Mouse (Mus musculus) yolk sac, embryonic 10.5 days (tissue): Measurements from ENCODE around the gene Gabarapl2.

ENCODE experiments used
- DNase-seq: peaks from one replicate; pipeline ENCODE4 v3.0.0-alpha.2; 2017; ENCODE audit warnings: low spot score

Gabarapl2 gene

DNA sequence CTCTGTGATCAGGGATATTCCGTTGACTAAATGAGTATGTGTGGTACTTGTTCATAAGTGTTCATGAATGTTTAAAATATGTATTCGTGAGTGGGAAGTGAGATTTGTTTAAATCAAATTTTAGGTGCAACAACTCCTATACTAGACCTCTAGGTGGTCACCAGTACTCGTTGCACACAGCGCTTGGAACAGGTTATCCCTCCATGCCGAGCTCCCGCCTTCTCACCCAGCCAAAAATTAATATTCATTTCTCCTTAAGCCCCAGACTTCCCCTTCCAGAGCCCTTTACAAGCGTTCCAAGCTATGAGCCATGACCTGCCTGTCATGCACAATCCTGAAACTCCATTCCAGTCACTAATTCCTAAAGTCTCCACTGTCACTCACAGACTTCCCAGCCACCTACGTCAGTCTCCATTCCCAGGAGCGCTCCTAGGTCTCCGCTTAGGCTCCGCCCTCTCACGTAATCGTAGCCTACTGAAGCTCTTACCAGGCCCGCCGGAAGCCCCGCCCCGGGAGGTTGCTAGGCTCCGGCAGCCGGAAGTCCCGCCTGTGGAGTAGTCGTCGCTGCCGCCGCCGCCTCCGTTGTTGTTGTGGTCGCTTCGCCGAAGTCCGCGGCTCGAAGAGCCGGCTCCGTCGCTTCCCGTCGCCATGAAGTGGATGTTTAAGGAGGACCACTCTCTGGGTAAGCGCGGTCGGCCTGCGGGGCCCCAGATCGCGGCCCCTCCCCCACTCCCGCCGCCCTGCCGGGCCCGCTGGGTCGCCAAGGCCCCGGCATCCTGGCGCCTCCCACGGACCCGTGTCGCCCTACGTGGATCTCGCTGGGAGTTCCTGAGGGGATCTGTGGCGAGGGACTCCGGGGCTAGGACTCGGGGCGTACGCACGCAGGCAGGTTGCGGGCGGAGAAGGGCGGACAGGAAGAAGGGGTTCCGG, at the start of gene Gabarapl2:
Gene Gabarapl2 (plus strand): TSS at position 533 of the 930 bp plus-strand sequence.
- DNase-seq, result peak; percentile 93

DNA sequence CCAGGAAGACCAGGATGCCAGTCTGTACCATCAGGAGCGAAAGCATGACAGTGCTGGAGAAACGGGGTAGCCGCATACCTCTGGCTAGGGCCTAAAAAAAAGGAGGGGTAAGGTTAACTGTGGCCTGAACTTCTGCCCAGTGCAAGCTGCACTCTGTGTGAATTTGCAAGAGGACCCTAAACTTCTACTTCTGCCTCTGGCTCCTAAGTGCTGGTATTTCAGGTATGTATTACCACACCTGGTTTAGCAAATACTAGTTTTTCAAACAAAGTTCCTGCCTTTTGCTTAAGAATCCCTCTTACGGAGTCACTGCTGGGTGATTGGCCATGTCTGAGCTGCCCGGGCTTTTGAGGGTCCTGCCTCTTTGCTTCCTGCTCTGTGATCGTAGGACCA, 49.6 kb upstream of the Gabarapl2 start:
- no peak for DNase-seq

DNA sequence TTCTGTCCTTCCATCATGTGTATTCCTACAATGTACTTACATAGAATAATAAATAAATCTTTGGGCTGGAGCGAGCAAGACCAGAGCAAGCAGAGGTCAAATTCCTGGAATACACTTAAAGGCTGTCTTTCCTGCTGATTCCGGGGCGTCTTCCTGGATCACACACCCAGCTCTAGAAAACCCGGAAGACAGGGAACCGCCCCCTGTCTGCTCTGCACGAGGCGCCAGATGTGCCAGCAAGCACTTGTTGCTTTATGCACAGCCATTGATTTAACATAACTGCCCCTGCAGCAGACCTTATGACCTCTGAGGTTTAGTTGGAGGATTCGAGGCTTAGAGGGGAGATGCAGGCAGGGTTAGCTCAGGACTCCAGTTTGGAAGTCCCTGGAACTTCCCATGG, 48.5 kb upstream of the Gabarapl2 start:
- DNase-seq, result peak; percentile 70

DNA sequence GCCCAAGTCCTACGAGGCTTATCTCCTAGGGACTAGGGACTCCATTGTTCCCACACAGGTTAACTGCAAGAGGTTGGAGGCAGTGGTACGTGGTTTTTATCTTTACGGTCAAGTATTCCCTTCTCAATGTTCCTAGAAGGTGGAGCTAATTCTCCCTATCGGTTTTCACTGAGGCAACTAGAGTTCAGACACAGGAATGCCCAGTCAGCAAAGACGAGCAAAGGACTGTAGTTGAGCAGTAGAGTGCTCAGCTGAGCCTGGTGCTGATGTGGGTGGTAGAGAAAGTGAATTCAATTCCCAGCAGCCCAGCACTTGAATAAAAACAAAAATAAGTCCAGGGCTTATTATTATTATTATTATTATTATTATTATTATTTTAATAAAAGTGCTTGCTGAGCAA, 47.9 kb upstream of the Gabarapl2 start:
- no peak for DNase-seq

DNA sequence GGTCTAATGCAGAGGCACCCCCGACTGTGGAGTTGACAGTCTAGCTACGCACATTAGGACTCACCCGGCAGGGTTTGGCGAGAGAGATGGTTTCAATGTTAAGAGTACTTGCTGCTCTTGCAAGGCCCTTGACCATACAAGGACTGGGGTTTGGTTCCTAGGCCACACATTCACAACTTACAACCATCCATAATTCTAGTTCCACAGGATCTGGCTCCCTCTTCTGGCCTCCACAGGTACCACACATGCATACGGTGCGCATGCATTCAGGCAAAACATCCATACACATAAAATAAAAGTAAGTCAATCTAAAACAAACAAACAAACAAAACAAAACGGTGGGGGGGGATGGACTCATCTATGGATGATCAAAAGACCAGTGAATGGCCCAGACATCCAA, 45.5 kb upstream of the Gabarapl2 start:
- DNase-seq, result no peak

DNA sequence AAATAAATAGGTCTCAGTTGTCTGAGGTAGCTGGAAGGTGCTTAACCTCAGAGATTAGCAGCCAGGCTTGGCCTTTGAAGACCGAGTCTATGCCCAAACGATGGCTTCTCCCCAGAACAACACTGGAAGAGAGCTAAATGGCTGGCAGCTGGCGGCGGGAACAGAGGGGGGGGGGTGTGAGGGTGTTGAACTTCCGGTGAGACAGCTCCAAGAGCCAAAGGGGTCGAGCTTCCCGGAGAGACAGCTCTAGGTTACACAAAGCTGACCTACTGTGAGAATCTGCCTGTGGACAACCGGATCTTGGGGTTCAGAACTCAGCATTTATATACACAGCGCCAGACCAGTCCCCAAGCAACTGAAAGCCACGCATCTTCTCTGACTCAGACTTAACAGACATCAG, 41.9 kb upstream of the Gabarapl2 start:
- DNase-seq, result no peak

DNA sequence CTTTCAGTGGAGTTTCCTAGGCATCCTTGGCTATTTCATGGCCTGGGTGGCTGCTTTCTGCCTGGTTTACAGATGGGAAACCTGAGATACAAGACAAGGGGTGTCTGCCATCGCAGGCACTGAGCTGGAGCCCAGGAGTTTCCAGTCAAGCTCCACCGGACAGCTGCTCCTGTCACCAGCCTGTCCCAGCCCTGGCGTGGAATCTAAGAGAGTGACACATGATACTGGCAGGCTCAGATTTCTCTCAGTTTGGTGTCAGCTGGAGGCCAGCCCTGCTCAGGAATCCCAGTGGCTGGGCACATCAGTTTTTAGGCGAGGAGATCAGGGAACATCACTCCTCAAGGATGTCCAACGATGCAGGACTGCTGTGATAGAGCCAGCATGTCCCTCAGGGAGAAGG, 38.4 kb upstream of the Gabarapl2 start:
- no peak for DNase-seq

DNA sequence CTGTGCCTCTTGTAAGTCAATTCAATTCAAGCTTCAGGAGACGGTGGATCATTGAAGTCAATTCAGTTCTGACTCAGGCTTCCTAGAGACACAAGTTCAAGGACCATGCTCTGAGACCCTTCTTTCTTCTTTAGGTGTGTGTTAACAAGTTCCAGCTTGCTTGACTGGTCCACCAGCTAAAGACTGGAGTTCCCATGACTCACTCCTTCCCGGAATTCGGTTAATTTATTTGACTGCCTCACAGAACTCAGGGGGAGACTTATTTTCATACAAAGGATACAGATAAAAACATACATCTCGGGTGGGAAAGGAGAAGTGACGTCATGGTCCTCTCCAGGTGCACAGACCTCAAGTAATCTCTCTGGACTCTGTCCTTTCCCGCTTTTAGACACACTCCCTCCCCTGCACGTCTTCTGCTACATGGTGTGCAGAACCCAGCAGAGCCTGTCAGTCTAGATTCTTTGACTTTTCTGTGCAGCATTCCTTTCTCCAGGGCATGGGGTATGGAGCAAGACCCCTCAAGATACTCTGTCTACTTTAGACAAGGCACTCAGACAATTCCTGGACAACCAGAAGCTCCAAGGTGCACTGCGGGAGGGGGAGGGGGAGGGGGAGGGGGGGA, 34.9 kb upstream of the Gabarapl2 start:
- DNase-seq, result peak; percentile 58

DNA sequence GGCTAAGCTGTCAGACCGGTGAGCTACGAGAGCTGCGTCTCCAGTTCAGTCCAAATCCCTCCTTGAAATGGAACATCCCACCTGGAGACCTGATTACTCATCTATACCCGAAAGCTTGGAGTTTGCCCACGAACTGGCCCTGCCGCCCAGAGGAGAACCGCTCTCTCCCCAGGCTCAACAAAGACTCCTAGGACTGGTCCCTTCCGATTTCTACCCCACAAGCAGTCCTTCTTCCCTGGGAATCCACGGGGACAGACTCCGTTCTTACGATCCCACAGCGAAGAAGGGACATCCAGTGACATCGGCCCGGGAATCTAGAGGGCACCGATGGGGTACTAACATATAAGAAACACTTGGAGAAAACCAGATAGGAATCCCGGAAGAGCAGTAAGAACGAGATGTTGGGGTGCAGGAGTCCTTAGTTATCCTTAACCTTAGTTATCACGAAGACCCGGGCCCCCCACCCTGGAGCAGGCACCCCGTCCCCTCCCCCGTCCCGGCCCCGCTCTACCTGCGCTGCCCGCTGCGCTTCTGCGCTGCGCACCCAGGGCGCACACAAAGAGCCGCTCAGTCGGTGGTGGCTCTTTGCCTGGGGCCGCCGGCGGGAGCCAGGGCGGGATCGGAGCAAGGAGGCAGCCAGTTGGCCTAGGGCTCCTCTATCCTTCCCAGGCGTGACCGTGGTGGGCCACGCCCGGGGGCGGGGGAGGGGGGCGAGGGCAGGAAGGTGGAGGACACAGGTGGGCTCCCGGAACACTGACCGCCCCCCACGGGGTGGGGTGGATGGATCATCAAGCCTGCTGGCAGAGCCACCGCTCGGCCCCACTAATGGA, 30.7 kb upstream of the Gabarapl2 start, which contains the start of gene Chst5:
Gene Chst5 (minus strand): TSS at position 827 of the 830 bp plus-strand sequence.
- no peak for DNase-seq

DNA sequence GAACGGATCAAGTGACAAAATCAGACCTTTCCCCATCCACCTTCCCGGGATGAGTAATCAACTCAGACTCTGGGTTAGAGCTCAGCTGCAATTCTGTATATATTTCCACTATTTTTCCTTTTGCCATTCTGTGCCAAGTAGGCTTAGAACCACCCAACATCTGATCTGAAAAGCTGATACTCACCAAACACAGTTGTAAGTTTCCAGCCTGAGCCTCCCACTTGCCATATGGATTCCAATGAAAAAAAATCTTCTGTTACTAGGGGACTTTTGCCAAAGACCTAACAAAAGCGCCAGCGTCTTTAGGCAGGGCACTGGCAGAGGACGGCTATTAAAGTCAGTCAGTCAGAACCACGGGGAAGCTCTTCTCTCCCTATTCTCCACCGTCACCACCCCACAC, 28.9 kb upstream of the Gabarapl2 start:
- no peak for DNase-seq

DNA sequence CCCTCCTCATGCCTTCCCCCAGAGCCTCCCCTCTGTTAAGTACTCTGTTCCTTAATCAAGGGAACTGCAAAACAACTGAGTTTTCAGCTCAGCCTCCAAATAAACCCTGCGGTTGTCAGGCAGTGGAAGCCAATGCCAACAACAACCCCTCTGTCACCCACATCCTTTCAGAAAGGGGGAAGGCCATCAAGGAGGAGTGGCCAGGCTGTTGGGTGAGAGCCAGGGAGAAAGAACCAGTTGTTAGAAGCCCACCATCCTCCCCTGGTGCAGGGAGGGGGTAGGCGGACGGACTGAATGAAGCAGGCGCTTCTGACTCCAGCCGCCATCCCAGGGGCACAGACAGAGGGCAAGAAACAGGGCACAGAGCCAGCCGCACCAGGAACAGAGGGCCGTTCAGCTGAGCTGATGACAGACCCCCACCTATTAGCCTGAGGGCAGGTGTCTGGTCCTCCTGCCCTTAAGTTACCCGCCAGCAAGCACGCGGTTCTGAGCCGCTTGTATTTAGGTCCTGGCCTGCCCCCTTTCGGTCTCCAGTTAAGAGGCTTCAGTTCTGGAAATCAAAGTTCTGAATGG, 27.6 kb upstream of the Gabarapl2 start:
- no peak for DNase-seq

DNA sequence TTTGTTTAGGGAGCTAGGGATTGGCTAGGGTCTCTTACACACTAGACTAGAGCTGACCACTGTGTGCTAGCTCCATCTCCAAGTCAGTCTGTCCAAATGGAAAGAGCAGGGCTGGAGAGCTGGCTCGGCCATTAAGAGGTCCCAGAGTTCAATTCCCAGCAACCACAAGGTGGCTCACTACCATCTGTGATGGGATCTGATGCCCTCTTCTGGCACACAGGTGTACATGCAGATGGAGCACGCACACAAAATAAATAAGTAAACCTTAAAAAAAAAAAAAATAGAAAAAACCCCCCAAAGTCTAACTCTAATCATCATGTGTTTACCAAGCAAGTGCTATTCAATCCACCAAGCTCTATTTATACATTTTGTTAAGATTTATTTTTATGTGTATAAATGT, 20.8 kb upstream of the Gabarapl2 start:
- no peak for DNase-seq

DNA sequence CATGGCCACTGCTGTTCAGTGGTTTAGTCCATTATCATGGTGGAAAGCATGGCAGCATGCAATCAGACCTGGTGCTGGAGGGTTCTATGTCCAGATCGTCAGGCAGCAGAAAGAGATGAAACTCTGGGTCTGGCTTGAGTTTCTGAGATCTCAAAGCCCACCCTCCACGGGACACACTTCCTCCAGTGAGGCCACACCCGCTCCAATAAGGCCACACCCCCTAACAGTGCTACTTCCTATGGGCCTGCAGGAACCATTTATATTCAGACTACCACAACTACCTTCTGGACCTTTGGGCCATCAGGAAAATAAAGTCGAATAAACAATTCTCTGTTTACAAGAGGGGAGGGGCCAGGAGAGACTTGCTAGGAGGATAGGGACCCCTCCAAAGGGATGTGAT, 19.5 kb upstream of the Gabarapl2 start:
- DNase-seq, result no peak

DNA sequence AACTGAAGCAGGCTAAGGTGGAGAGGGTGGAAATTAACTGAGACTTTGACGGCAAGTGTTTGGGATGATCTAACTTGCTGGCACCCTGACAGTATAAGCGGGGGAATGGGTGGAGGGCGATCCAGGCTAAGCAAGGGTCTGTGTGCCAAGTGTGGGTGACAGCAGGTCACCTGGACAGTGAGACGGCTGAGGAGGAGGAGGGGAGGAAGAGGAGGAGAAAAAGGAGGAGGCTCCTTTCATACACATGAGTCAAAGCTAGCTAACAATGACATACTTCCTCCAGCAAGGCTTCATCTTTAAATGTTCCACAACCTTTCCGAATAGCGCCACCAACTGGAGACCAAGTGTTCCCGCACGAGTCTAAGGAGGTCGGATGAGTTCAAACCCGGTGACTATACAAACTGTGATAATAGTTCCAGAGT, 17.1 kb upstream of the Gabarapl2 start:
- DNase-seq, result peak; percentile 50

DNA sequence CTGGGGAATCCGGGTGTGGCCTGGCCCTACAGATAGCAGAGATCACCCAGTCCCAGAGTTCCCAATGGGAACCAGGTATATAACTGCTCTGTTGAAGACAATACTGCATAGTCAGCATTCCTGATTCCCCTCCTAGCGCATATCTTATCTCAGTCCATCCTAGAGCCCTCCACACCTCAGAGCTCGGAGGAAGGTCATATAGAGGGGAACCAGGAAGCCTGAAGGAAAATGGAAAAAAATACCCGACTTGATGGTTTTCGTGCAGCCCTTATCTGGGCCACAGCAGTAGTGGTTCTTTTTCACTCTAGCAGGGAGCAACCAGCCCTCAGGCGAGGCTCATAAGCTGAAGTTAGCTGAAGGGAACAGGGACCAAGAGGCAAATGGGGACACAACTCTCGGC, 15.5 kb upstream of the Gabarapl2 start:
- no peak for DNase-seq

DNA sequence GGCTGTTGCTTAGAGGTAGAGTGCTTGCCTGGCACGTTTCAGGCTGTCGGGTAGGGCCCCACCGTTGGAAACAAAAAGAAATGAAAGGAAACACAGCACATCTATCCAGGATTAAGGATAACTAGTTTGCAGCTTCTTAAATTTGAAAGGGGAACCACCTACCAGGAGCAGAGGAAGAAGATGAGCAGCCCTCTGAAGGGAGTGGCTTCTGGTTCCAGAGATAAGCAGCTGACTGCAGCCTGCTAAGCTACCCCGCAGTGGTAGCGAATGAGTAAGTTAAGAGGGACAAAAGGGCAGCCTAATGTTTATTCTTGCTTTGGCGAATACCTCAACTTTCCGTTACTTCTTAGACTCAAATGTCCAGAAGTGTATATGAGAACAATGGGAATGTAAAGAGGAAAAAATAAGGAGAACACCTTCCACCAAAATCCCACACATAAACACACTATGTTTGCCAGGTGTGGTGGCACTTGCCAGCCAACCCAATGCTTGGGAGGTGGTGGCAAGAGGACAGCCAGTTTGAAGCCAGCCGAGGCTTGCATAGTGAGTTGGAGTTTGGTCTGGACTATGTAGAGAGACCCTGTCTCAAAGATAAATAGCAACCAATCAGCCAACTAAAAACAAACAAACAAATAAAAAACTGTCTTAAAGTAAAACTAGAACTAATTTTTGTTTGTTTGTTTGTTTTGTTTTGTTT, 10.7 kb upstream of the Gabarapl2 start:
- peak; percentile 43 for DNase-seq

DNA sequence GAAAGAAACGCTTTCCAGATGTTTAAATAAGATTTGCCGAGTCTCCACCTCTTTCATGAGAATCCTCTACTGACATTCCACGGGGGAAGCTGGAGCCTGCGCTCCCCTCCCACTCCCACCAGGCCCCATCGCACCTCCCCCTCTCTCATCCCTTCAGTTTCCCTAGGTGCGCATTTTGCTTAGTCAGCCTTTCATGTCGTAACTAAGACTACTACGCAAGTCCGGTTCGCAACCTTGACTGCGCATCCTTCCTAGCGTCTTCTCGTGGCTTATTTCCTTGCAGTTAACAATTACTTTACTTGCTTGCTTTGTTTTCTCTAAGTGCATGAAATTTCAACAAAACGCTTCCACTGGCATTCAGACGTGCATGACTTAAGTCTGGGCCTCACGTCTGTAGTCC, 8.8 kb upstream of the Gabarapl2 start:
- DNase-seq, result no peak

DNA sequence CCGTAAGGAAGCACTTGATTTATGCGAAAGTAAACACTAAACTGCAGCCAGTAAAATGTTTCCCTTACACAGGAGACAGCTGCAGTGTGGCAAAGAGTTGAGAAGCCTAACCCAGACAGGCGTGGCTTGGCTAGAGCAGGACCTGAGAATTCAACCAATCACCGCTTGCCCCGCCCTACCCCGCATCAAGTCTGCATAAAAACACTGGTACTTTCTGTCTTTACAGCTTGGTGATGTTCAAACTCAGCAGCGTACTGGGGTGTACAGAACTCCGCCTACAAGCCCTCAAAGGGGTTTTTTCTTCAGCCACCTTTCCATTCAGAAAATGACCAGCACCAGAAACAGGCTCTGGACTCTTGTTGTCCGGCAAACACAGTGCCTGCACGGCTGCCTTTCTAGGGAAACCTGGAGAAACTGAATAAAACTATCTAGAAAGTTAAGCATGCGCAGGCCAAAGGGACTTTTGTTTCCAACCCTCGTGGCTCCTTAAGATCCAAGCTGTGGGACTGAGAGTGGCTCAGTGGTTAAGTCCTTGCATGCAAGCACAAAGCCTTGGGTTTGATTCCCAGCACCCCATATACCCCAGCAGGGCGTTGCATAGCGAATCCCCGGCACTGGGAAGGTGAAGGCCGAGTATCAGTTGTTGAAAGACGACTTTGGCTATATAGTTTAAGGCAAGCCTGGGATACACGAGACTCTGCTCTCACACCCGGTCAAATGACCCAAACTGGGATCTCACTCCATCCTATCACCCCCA, 7.7 kb upstream of the Gabarapl2 start:
- DNase-seq, result peak; percentile 23

DNA sequence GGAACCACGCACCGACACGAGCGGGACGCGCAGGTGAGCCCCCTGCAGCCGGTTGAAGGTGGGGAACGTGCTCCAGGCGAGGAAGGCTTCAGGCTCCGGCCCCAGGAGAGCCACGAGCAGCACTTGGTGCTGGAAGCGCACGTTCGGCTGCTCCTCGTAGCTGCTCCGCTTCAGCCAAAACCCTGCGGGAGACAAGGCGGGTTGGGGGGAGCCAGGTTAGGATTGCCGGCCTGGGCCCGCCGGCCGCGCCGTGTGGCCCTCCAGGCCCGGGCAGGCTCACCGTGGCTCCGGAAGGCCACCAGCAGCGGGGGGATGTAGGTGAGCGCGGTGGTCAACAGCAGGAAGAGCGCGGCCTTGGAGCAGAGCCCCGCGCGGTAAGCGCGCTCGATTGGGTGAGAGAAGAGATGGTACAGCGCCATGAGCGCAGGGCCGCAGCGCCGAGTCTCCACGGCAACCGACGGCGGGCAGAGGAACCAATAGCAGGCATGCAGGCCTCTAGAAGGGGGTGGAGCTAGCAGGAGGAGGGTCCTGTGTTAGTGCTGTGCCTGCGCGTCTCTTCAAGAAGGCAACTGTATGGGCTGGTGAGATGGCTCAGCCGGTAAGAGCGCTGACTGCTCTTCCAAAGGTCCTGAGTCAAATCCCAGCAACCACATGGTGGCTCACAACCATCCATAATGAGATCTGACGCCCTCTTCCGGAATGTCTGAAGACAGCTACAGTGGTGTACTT, 7.0 kb upstream of the Gabarapl2 start, which contains the start of gene Tmem231:
Gene Tmem231 (minus strand): TSS at position 534 of the 729 bp plus-strand sequence.
- peak; percentile 91 for DNase-seq

DNA sequence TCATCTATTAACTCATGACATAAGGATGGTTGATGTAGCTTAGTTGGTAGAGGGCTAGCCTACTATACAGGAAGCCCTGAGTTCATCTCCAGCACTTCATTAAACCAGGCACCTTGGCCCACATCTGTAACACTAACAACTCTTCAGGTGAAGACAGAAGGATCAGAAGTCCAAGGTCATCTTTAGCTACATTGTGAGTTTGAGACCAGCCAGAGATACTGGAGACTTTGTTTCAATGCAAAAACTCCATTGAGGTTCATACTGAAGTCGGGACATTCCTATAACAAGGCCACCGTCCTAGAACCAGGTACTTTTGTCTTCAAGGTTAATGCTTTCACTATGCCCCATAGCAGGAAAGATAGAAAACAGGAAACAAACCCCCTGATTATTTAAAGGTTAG, 6.3 kb upstream of the Gabarapl2 start:
- DNase-seq, result no peak
